Mouse (Mus musculus): ENCODE data around the gene Poln. TPM values are rescaled to one million over a fixed set of nuclear protein-coding genes. Genes with fewer than 3 reads are reported as not detected.

Poln gene
- total RNA-seq, 2 experiments from 2014 or later, result 1.7 to 1.8 TPM

DNA sequence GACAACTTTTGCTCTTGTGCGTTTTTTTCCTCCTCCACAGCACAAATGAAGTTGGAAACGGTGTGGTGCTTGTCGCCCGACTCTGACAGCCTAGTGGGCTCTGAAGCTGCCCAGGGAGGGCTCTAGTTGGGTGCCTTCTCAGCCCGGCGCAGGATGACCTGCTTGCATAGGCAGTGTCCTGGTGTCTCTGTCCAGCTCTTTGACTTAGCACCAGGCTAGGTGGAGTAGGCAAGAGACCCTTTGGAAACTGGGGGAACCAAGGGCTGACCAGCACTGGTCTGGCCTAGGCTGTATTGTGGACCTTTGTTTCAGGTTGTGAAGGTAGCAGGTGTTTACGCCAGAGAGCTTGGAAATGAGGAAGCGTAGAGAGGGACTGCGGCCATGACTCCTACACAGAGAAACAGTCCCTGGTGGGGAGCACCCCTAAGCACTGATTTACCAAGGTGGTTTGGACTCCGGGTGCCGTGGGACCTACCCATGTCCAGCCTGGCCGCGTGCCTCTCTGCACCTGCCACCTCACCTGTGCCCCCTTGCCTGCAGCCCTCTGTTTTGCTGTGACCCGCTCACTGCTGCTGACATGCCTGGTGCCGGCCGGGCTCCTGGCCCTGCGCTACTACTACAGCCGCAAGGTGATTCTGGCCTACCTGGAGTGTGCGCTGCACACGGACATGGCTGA lies 171.3 kb downstream of the Poln start:
- intact Hi-C loops (cut with DNase I), result loop anchor here (2.0 to 5.0 kb wide), 2 partner anchors 189 to 279 kb away; partner anchors contain the start of gene Mxd4

DNA sequence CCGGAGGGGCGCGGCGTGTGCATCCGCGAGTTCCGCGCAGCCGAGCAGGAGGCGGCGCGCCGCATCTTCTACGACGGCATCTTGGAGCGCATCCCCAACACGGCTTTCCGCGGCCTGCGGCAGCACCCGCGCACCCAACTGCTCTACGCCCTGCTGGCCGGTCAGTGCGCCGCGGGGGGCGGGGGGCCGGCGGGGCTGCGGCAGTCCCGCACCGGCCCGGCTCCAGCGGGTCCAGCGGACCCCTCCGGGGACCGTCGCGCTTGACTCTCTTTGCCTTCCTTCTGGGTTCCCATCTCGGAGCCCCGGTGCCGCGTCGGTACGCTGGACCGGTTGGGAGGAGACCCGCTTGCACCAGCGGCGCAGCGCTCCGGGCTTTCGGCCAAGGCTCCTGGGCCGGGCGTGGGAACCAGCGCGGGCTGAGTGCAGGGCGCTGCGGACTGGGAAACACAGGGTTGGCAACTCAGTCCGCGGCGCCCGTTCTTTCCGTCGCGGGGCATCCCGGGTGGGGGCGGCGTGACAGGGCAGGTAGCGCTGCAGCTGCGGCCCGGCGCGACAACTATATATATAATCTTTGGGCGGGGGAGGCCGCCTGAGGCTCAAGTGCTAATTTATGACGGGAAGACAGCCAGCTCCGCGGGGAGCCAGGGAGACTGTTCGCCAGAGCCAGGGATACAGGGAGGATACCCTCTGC lies 172.1 kb downstream of the Poln start:
- intact Hi-C loops (cut with DNase I), result loop anchor here (2.0 to 5.0 kb wide), 2 partner anchors 190 to 280 kb away; partner anchors contain the start of gene Mxd4

More for the DNA sequence above, 171.3 kb downstream of the Poln start:
- no peak for DNase-seq (ENCODE audit: low spot score in 2 of 2)

DNA sequence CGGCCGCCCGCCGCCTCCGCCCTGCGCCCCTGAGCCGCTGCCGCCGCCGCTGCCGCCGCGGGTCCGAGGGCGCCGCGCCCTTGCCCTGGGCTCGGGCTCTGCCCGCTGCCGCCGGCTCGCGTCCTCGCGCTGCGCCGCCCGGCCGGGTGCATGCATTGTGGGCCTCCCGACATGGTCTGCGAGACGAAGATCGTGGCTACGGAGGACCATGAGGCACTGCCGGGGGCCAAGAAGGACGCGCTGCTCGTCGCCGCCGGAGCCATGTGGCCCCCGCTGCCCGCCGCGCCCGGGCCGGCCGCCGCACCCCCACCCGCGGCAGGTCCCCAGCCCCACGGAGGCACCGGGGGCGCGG lies 172.6 kb downstream of the Poln start:
- intact Hi-C loops (cut with DNase I), result loop anchor here (2.0 to 5.0 kb wide), 2 partner anchors 190 to 281 kb away; partner anchors contain the start of gene Mxd4
- DNase-seq (ENCODE audit: low spot score in 2 of 2), result no peak

More for the DNA sequence above, 172.1 kb downstream of the Poln start:
- peak; percentile 77 to 92 for DNase-seq (ENCODE audit: low spot score in 2 of 2)

DNA sequence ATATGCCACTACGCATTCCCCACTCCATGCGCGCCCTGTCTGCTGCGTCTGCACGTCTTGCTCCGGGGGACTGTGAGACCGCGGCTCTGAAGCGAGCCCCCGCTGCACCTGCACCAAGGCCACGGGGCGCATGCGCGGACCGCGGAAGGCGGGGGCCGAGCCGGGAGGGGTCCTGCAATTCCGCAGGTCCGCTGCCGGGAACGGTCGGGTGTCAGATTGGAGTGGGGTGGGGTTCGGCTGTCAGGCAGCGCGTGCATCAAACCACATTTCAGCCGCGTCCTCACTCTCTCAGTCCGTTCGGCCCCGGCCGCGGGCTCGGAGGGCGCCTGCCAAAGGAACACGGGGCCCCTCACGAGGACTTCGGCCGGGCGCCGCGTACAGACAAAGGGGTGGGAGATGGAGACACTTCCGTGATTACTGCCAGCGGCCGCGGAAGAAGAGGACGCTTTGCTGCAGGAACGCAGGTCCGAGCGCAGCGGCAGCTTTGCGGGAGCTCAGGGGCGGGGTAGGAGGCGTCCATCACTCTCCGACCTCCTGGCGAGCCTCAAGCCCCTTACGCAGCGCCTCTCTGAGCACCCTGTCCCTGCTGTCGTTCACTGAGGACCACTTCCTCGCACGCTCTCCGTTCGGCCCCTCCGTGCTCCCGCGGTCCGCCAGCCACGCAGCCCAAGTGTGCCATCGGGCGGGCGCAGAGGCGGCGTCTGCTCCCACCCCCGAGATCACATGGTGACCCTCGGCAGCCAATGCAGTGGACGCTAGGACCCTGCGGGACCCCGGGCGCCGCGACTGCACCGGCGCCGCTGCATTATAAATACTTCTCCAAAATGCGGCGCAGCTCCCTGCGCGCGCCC lies 173.2 kb downstream of the Poln start, which contains the start of gene Nat8l:
TSS of gene Nat8l (plus strand) at position 142 of the 851 bp plus-strand sequence.
- intact Hi-C loops (cut with DNase I), result loop anchor here (2.0 to 5.0 kb wide), 2 partner anchors 191 to 281 kb away; partner anchors contain the start of gene Mxd4
- peak; percentile 90 to 93 for DNase-seq (ENCODE audit: low spot score in 2 of 2)

DNA sequence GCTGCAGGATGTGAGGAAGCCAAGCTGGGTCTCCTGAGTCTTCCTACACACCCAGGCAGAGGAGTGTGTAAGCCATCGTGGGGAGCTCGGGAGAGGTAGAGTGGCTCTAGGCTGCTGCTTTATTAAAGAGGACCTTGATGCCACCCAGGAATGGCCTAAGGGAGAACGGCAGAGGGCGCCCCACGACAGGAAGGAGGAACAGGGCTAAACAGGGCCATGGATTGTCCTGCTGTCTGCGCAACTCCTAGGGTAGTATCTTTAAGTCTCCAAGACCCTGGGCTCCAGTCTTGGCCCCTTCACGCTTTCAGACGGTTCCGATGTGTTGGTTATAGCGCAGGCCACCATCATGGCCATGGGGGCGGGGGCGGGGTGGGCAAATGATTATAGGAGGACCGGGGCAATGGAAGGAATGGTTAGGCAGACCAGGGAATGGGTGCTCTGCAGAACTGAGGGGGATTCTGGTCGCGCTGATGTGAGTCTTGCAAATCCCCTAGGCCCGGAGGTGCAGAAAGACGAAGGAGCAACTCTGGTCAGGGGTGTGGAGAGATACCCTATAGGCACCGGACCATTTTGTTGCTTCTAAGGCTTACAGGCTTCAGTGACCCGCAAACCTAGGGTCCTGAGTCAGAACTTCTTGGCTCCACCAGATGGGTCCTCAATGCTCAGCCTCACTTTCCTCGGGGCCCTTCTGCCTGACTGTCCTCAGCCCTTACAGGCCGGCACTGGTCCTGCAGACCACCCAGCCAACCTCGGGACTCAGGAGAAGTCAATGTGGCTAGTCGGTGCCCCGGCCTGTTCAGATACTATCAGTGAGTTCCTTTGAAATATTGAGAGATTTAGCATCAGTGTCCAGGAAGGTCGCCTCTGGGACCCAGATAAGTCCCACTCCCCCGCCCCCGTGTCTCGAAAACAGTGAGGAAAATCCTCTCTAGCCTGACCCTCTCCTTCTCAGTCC lies 174.3 kb downstream of the Poln start:
- peak; percentile 51 to 73 for DNase-seq (ENCODE audit: low spot score in 2 of 2)
- intact Hi-C loops (cut with DNase I), result loop anchor here (5.0 kb wide), 1 partner anchor 282 kb away; no protein-coding TSS in a partner anchor

DNA sequence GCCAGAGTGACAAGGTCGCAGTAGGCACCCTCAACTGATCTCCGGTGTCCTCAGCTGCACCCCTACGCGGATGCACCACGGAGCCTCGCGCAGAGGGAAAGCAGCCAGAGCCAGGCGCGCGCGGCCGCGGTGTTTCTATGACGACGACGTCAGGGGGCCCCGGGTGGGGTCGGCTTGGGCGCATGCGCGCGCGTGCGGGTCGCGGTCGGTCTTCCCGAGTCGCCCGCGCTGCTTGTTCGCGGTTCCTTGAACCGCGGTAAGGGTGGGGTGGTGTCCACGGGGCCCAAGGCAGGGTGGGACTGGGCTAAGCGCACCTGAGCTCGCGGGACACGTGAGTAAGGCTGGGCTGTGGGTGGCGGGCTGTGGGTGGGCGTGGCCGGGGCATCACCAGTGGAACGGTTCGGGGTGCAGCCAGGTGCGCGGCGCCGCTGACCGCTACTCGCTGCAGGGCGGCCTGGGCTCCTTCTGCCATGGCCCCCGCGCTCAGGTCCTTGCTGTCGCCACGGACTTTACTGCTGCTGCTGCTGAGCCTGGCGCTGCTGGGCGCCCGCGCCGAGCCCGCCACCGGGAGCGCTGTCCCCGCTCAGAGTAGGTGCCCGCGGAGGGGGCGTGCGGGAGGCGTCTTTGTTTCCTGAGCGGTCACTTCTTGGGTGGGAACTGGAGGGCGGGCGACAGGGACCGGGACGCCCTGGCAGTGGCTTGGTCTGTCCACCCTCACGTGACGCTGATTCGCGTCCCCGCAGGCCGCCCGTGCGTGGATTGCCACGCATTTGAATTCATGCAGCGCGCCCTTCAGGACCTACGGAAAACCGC lies 185.7 kb downstream of the Poln start, which contains the start of gene Gm1673:
TSS of gene Gm1673 (plus strand) at position 125 of the 813 bp plus-strand sequence.
- DNase-seq (ENCODE audit: low spot score in 2 of 2), result peak; percentile 92 to 94
- intact Hi-C loops (cut with DNase I), result loop anchor here (2.0 kb wide), 1 partner anchor 47 kb away; the partner anchor contains the start of gene Nelfa

DNA sequence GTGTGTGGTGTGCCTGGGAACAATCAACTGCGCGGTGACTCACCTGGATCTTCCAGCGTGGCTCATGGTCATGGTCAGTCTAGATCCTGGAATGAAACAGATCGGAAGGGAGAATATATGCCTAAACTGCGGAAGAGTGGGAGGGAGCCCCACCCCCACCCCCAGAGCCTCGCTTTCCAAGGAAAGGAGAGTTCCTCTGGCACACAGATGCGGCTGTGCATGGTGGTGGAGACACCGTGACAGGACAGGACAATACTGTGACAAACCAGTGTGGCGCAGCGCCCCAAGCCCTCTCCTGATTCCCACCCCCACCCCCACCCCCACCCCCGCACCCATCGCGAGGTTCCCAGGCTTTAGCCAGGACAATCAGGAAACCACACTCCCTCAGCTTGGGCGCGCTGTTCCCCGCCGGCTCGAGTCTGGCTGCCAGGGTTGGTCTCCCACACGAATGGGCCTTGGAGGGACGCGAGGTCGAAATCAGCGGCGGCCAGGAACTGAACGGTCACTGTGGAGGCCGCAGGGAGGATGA lies 186.5 kb downstream of the Poln start:
- DNase-seq (ENCODE audit: low spot score in 2 of 2), result peak in 1 of 2 experiments; percentile 39
- intact Hi-C loops (cut with DNase I), result loop anchor here (2.0 kb wide), 1 partner anchor 46 kb away; the partner anchor contains the start of gene Nelfa

DNA sequence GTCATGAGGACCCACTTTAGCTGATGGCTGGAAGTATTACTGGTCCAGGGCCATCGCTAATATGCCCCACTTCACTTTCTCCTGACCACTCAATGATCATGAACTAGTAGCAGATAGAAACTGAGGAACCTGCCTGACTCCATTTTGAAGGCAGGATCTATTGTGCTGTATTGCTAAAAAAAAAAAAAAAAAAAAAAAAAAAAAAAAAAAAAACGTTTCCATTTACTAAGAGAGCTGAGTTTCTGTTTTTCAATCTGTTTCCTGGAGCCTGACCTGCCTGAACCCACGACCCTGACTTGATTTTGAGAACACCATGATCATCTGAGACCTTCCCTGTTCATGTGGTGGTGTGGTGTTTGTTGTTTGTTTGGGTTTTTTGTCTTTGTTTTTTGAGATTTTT lies 193.0 kb downstream of the Poln start:
- DNase-seq (ENCODE audit: low spot score in 2 of 2), result no peak
- intact Hi-C loops (cut with DNase I), result no loop called here

DNA sequence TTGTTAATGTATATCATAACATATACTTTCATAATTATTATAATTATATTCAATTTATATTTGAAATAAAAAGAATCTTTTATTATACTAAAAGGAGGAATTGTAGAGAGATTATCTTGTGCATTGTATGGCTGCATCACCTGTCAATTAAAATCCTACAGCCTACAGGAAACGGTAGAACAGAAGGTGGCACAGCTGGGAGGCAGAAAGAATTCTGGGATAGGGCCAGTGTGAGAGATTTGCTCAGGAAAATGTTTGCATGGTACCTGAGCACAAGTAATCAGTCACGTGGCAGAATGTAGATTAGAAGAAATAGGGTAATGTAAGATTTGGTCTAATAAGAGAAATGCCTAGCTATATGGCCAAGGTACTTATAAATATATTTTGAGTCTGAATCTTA lies 194.5 kb downstream of the Poln start:
- intact Hi-C loops (cut with DNase I), result no loop called here
- DNase-seq (ENCODE audit: low spot score in 2 of 2), result no peak

DNA sequence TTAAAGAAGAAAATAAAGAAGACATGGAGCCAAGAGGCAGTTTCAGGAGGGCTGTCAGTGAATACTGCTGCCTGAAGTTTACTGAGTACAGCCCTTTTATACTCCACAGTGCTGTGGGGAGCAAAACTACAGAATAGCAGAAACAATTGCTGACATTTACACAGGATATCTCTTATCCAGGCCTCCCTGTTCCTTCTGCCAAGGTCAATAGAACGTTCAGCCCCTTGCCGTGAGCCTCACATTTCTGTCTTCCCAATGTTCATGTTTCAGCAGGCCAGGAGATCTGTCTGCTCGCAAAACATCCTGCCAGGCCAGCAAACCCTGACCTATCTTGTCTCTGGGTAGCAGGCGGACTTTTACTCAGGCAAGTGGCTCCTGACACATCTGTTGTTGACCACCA lies 209.9 kb downstream of the Poln start:
- intact Hi-C loops (cut with DNase I), result loop anchor here (5.0 kb wide), 1 partner anchor 277 kb away; no protein-coding TSS in a partner anchor
- no peak for DNase-seq (ENCODE audit: low spot score in 2 of 2)

Other genes starting within 250 kb of the Poln start
- 10 to 100 TPM; 18.8 to 19.8 TPM for gene Nelfa, start 233.0 kb downstream of the Poln start, total RNA-seq (2021)
- gene Gm1673, start 186.0 kb downstream of the Poln start, total RNA-seq (2021), result 10 to 100 TPM; 83.0 to 93.1 TPM
- gene Nat8l, start 173.5 kb downstream of the Poln start, total RNA-seq (2021), result 100 to 1,000 TPM; 180 to 191 TPM
- gene Haus3, start 79 bp upstream of the Poln start, total RNA-seq (2021), result 1 to 10 TPM; 6.1 to 7.7 TPM
- gene Mxd4, start 18.3 kb upstream of the Poln start, total RNA-seq (2021), result 10 to 100 TPM; 77.6 to 96.5 TPM
- gene Zfyve28, start 119.0 kb upstream of the Poln start, total RNA-seq (2021), result 10 to 100 TPM; 40.6 to 62.2 TPM
- 1 to 10 TPM in 1 of 2 experiments, under 1 TPM in 1; 0.71 to 1.1 TPM for gene Cfap99, start 119.2 kb upstream of the Poln start, total RNA-seq (2021)
- gene Rnf4, start 166.8 kb upstream of the Poln start, total RNA-seq (2021), result 10 to 100 TPM; 86.9 to 89.8 TPM
- gene Fam193a, start 200.5 kb upstream of the Poln start, total RNA-seq (2021), result 10 to 100 TPM; 38.1 to 39.7 TPM

Measured in left cerebral cortex, postnatal 25 days (tissue).